Mouse (Mus musculus) hindbrain, embryonic 11.5 days (tissue): Measurements from ENCODE around the gene AI837181. TPM values are rescaled to one million over a fixed set of nuclear protein-coding genes. Genes with fewer than 3 reads are reported as not detected.

Source experiments
- ATAC-seq: fragments of 200-750 bp; cut with Nextera tagmentation; 2 replicates; pipeline ENCODE4 v1.8.0; 2017; ENCODE audit warnings: mild to moderate bottlenecking, moderate TSS enrichment, moderate library complexity; ENCODE audit not compliant: low FRiP score
- DNase-seq: peaks from one replicate; pipeline ENCODE4 v3.0.0-alpha.2; 2015; ENCODE audit warnings: low spot score
- H3K27ac ChIP-seq: fragments of 300-500 bp; sonication (generic); 2 replicates; pipeline ENCODE4 v1.5.1; 2014; ENCODE audit warnings: mild to moderate bottlenecking, low read depth, low read length
- H3K27me3 ChIP-seq: fragments of 300-500 bp; sonication (generic); 2 replicates; pipeline ENCODE4 v1.6.1; 2014; ENCODE audit warnings: mild to moderate bottlenecking, low read length, moderate library complexity, mixed read lengths; ENCODE audit not compliant: control insufficient read depth, insufficient read depth
- H3K36me3 ChIP-seq: fragments of 300-500 bp; sonication (generic); 2 replicates; pipeline ENCODE4 v1.6.1; 2014; ENCODE audit warnings: mild to moderate bottlenecking, low read length, moderate library complexity, mixed read lengths; ENCODE audit not compliant: control insufficient read depth, insufficient read depth
- H3K4me1 ChIP-seq: fragments of 300-500 bp; sonication (generic); replicated peaks from 2 replicates; pipeline ENCODE4 v1.6.1; 2014; ENCODE audit warnings: low read length, mixed read lengths; ENCODE audit not compliant: control insufficient read depth, insufficient read depth
- H3K4me2 ChIP-seq: fragments of 300-500 bp; sonication (generic); replicated peaks from 2 replicates; pipeline ENCODE4 v1.6.1; 2014; ENCODE audit warnings: mild to moderate bottlenecking, low read depth, low read length
- H3K4me3 ChIP-seq: fragments of 300-500 bp; sonication (generic); 2 replicates; pipeline ENCODE4 v1.5.1; 2014; ENCODE audit warnings: low read depth, low read length
- H3K9ac ChIP-seq: fragments of 300-500 bp; sonication (generic); 2 replicates; pipeline ENCODE4 v1.6.1; 2014; ENCODE audit warnings: low read depth, low read length
- H3K9me3 ChIP-seq: fragments of 300-500 bp; sonication (generic); 2 replicates; pipeline ENCODE4 v1.6.1; 2016; ENCODE audit warnings: low read length; ENCODE audit not compliant: control insufficient read depth
- WGBS: fragments of 180-500 bp; shearing (Covaris S2); extraction: QIAGEN DNeasy Blood & Tissue Kit; methylation state at CpG from one replicate; pipeline ENCODE4 v1.1.7; 2014; 5-methylcytosine and 5-hydroxymethylcytosine counted together
- polyA plus RNA-seq: library from polyadenylated mRNA; unstranded; fragments of >200 nt; fragmentation: Nextera tagmentation; extraction: Ambion mirVana; gene quantifications from 2 replicates; pipeline ENCODE4 v1.2.1, GENCODE M21; 2014

Gene AI837181
- polyA plus RNA-seq, 1 experiment from 2014 or later, result 35.2 TPM

GRCm38 (mm10) chr19:5475069-5475714, 50.2 kb downstream of the AI837181 start:
- Histone ChIP-seq H3K4me1 (peaks cover 7% of the 10 kb centered on the region), H3K27me3 (no peaks in the 10 kb centered on the region), H3K36me3 (no peaks in the 10 kb centered on the region), H3K4me2 (peak overlapping the region; percentile 99), H3K27ac (0 out of 2 replicates have a peak overlapping the region, but pooled peaks have one; percentile 54), H3K4me3 (peak overlapping the region; percentile 63), H3K9me3 (no peaks in the 10 kb centered on the region), H3K9ac (peak overlapping the region; percentile 86)
- peak; percentile 42 for DNase-seq
- ATAC-seq, result no peak; the same call in 1 of the 2 replicates
- WGBS, result 20% methylated on average over 13 of the region's 13 CpGs

Other genes starting within 250 kb of the AI837181 start
- gene Pacs1, start 152.0 kb upstream of the AI837181 start, polyA plus RNA-seq, result 23.2 and 23.4 TPM in 2 replicates
- 385 and 404 TPM in 2 replicates for gene Sf3b2, start 129.7 kb upstream of the AI837181 start, polyA plus RNA-seq
- gene Gal3st3, start 126.8 kb upstream of the AI837181 start, polyA plus RNA-seq, result 14.0 and 14.6 TPM in 2 replicates
- gene Catsper1, start 89.4 kb upstream of the AI837181 start, polyA plus RNA-seq, result not detected in 2 replicates
- gene Cst6, start 75.6 kb upstream of the AI837181 start, polyA plus RNA-seq, result 1.7 and 2.3 TPM in 2 replicates
- 73.6 and 76.6 TPM in 2 replicates for gene Eif1ad, start 58.4 kb upstream of the AI837181 start, polyA plus RNA-seq
- gene Banf1, start 58.0 kb upstream of the AI837181 start, polyA plus RNA-seq, result 392 and 442 TPM in 2 replicates
- 75.2 and 79.2 TPM in 2 replicates for gene Sart1, start 36.4 kb upstream of the AI837181 start, polyA plus RNA-seq
- gene Tsga10ip, start 22.6 kb upstream of the AI837181 start, polyA plus RNA-seq, result 0.53 and 0.54 TPM in 2 replicates
- 182 and 211 TPM in 2 replicates for gene Drap1, start 165 bp upstream of the AI837181 start, polyA plus RNA-seq
- 0.13 TPM in 1 of 2 replicates, not detected in the other for gene Fosl1, start 22.4 kb downstream of the AI837181 start, polyA plus RNA-seq
- 6.6 and 6.9 TPM in 2 replicates for gene Ccdc85b, start 32.8 kb downstream of the AI837181 start, polyA plus RNA-seq
- 103 and 119 TPM in 2 replicates for gene Fibp, start 35.5 kb downstream of the AI837181 start, polyA plus RNA-seq
- gene Ctsw, start 43.4 kb downstream of the AI837181 start, polyA plus RNA-seq, result 3.0 and 4.7 TPM in 2 replicates
- gene Efemp2, start 48.8 kb downstream of the AI837181 start, polyA plus RNA-seq, result 51.2 and 55.7 TPM in 2 replicates
- 38.8 and 44.3 TPM in 2 replicates for gene Mus81, start 63.3 kb downstream of the AI837181 start, polyA plus RNA-seq
- gene Cfl1, start 65.3 kb downstream of the AI837181 start, polyA plus RNA-seq, result 3,904 and 4,056 TPM in 2 replicates
- 0.34 TPM in 1 of 2 replicates, not detected in the other for gene 1700020D05Rik, start 78.6 kb downstream of the AI837181 start, polyA plus RNA-seq
- gene Snx32, start 85.4 kb downstream of the AI837181 start, polyA plus RNA-seq, result 21.2 and 22.2 TPM in 2 replicates
- gene Ovol1, start 135.5 kb downstream of the AI837181 start, polyA plus RNA-seq, result 0.40 and 0.52 TPM in 2 replicates
- 1.4 and 1.5 TPM in 2 replicates for gene Ap5b1, start 142.9 kb downstream of the AI837181 start, polyA plus RNA-seq
- gene Rnaseh2c, start 176.7 kb downstream of the AI837181 start, polyA plus RNA-seq, result 143 and 148 TPM in 2 replicates
- 36.9 and 39.3 TPM in 2 replicates for gene Kat5, start 185.1 kb downstream of the AI837181 start, polyA plus RNA-seq
- gene Rela, start 212.3 kb downstream of the AI837181 start, polyA plus RNA-seq, result 27.2 and 29.6 TPM in 2 replicates
- 7.8 and 8.2 TPM in 2 replicates for gene Sipa1, start 238.6 kb downstream of the AI837181 start, polyA plus RNA-seq